Mouse (Mus musculus) ES-Bruce4 (cell line): ENCODE measurements around the gene Kdm7a. TPM values are rescaled to one million over a fixed set of nuclear protein-coding genes. Genes with fewer than 3 reads are reported as not detected.

Source experiments
- H3K27ac ChIP-seq: 2 replicates; pipeline ENCODE4 v1.5.1; 2012; ENCODE audit warnings: low read length, inconsistent platforms; ENCODE audit not compliant: insufficient read depth
- H3K27me3 ChIP-seq: 2 replicates; pipeline ENCODE4 v1.6.1; 2012; ENCODE audit warnings: mild to moderate bottlenecking, low read length, inconsistent platforms; ENCODE audit not compliant: control insufficient read depth, poor library complexity, insufficient read depth, severe bottlenecking
- H3K36me3 ChIP-seq: 2 replicates; pipeline ENCODE4 v1.6.1; 2012; ENCODE audit warnings: inconsistent platforms, mild to moderate bottlenecking, low read length, moderate library complexity; ENCODE audit not compliant: control insufficient read depth, poor library complexity, insufficient read depth, severe bottlenecking
- H3K4me1 ChIP-seq: one replicate; pipeline ENCODE4 v1.8.1; 2011; ENCODE audit warnings: low read length; ENCODE audit not compliant: control insufficient read depth, insufficient read depth
- H3K4me3 ChIP-seq: 2 replicates; pipeline ENCODE4 v1.5.1; 2011; ENCODE audit warnings: low read depth, mild to moderate bottlenecking, low read length
- H3K9ac ChIP-seq: 2 replicates; pipeline ENCODE4 v1.6.1; 2012; ENCODE audit warnings: low read depth, mild to moderate bottlenecking, inconsistent platforms; ENCODE audit not compliant: poor library complexity, severe bottlenecking
- H3K9me3 ChIP-seq: replicated peaks from 2 replicates; pipeline ENCODE4 v1.6.1; 2012; ENCODE audit warnings: mild to moderate bottlenecking, low read length, inconsistent platforms; ENCODE audit not compliant: control insufficient read depth, poor library complexity, insufficient read depth, severe bottlenecking
- CTCF ChIP-seq: IDR thresholded peaks from one replicate; pipeline ENCODE4 v1.8.1; 2011; ENCODE audit warnings: low read depth, low read length
- EP300 ChIP-seq: IDR thresholded peaks from 2 replicates; pipeline ENCODE4 v1.6.1; 2011; ENCODE audit warnings: low read depth, low read length; ENCODE audit not compliant: insufficient read depth
- POLR2A ChIP-seq: IDR thresholded peaks from one replicate; pipeline ENCODE4 v1.8.1; 2011; ENCODE audit warnings: low read length; ENCODE audit not compliant: insufficient read depth
- polyA plus RNA-seq: library from polyadenylated mRNA; stranded (reverse); fragments of >200 nt; gene quantifications from 2 replicates; pipeline ENCODE4 v1.2.4, GENCODE M21; 2011; ENCODE audit warnings: low read depth; ENCODE audit not compliant: missing spikeins, insufficient read depth, insufficient read length

Gene Kdm7a
- polyA plus RNA-seq, 1 experiment = 14.1 TPM

- H3K27me3 ChIP-seq = no peaks in the 10 kb centered on the region
- no peak overlapping the region for H3K27ac ChIP-seq
- no peaks in the 10 kb centered on the region for H3K36me3 ChIP-seq
- H3K9me3 ChIP-seq = no peaks in the 10 kb centered on the region
- TF ChIP-seq EP300 (no peak), POLR2A (no peak), CTCF (no peak)
- H3K4me1 ChIP-seq = peaks cover 2% of the 10 kb centered on the region
- H3K4me3 ChIP-seq = no peak overlapping the region
- H3K9ac ChIP-seq = no peak overlapping the region
Measured at GRCm38 (mm10) chr6:39242718-39243471, 36.3 kb upstream of the Kdm7a start.

- TF ChIP-seq POLR2A (no peak), EP300 (no peak), CTCF (no peak)
- Histone ChIP-seq H3K27me3 (no peaks in the 10 kb centered on the region), H3K9me3 (no peaks in the 10 kb centered on the region), H3K4me3 (no peak overlapping the region), H3K36me3 (no peaks in the 10 kb centered on the region), H3K9ac (no peak overlapping the region), H3K27ac (no peak overlapping the region), H3K4me1 (peaks cover 3% of the 10 kb centered on the region)
Measured at GRCm38 (mm10) chr6:39241421-39241891, 34.9 kb upstream of the Kdm7a start.

- Histone ChIP-seq H3K9me3 (no peaks in the 10 kb centered on the region), H3K4me3 (no peak overlapping the region), H3K27ac (no peak overlapping the region), H3K27me3 (no peaks in the 10 kb centered on the region), H3K36me3 (no peaks in the 10 kb centered on the region), H3K4me1 (peaks cover 3% of the 10 kb centered on the region), H3K9ac (no peak overlapping the region)
- TF ChIP-seq CTCF = no peak
- TF ChIP-seq EP300 = no peak
- TF ChIP-seq POLR2A = no peak
Measured at GRCm38 (mm10) chr6:39240956-39241355, 34.4 kb upstream of the Kdm7a start.

GRCm38 (mm10) chr6:39237887-39238286 is 31.3 kb upstream of the Kdm7a start:
- H3K9me3 ChIP-seq = no peaks in the 10 kb centered on the region
- no peak overlapping the region for H3K27ac ChIP-seq
- no peaks in the 10 kb centered on the region for H3K36me3 ChIP-seq
- no peak overlapping the region for H3K4me3 ChIP-seq
- TF ChIP-seq CTCF (no peak), EP300 (no peak), POLR2A (no peak)
- H3K4me1 ChIP-seq = peaks cover 3% of the 10 kb centered on the region
- no peaks in the 10 kb centered on the region for H3K27me3 ChIP-seq
- H3K9ac ChIP-seq = no peak overlapping the region

GRCm38 (mm10) chr6:39232617-39233016 is 26.0 kb upstream of the Kdm7a start:
- Histone ChIP-seq H3K27me3 (no peaks in the 10 kb centered on the region), H3K4me3 (no peak overlapping the region), H3K9me3 (no peaks in the 10 kb centered on the region), H3K27ac (no peak overlapping the region), H3K4me1 (no peaks in the 10 kb centered on the region), H3K9ac (no peak overlapping the region), H3K36me3 (no peaks in the 10 kb centered on the region)
- no peak for TF ChIP-seq EP300
- TF ChIP-seq CTCF = no peak
- no peak for TF ChIP-seq POLR2A

GRCm38 (mm10) chr6:39230664-39231063 is 24.1 kb upstream of the Kdm7a start:
- H3K9me3 ChIP-seq = no peaks in the 10 kb centered on the region
- no peak overlapping the region for H3K27ac ChIP-seq
- H3K4me1 ChIP-seq = no peaks in the 10 kb centered on the region
- no peaks in the 10 kb centered on the region for H3K27me3 ChIP-seq
- TF ChIP-seq EP300 (no peak), POLR2A (no peak), CTCF (no peak)
- H3K36me3 ChIP-seq = no peaks in the 10 kb centered on the region
- no peak overlapping the region for H3K4me3 ChIP-seq
- H3K9ac ChIP-seq = no peak overlapping the region
